35 mouse cellular contexts compared by ENCODE assay signal in the genomic region with DNA sequence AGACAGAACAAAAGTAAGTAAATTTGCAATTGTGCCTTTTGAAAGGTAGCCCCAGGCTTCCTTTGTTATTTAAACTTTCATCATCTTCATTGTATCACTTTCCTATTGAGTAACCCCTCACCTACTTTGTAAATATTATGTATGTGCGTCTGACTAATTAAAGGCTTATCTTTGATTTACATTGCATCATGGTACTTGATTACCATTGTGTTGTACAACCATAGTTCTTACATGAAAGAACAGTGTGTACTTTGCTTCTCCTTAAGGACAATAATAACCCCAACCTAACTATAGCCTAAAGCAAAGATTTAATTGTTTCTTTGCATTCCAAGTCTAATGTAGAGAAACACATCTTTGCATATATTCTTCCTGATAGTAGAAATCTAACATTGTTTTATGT.
"Had no signal": no experiment of that assay in that cellular context is flagged by ENCODE, and none has a peak within 500 bp of the region (broad histone marks: within the 10 kb centered on the region; RNA-seq: fewer than 3 reads in every experiment).

No protein-coding gene starts in this region.

- H3K36me3 ChIP-seq: heart, embryonic 10.5 days; heart, embryonic 12.5 days; hindbrain, embryonic 10.5 days; hindbrain, embryonic 12.5 days; hindbrain, embryonic 13.5 days; hindbrain, embryonic 15.5 days; intestine, embryonic 15.5 days; kidney, embryonic 15.5 days had no signal

- H3K4me1 ChIP-seq: heart, embryonic 10.5 days; heart, embryonic 12.5 days; heart, embryonic 13.5 days; heart, embryonic 15.5 days; hindbrain, embryonic 10.5 days; hindbrain, embryonic 12.5 days; hindbrain, embryonic 13.5 days; hindbrain, embryonic 15.5 days; intestine, embryonic 15.5 days; kidney, embryonic 15.5 days had no signal

- H3K27ac ChIP-seq: heart, embryonic 10.5 days; heart, embryonic 13.5 days; heart, embryonic 15.5 days; hindbrain, embryonic 10.5 days; hindbrain, embryonic 12.5 days; hindbrain, embryonic 13.5 days; hindbrain, embryonic 14.5 days; hindbrain, embryonic 15.5 days; hindbrain, postnatal 0 days; intestine, embryonic 15.5 days; kidney, embryonic 15.5 days; kidney, postnatal 0 days; layer of hippocampus, adult 2 months; left cerebral cortex, adult 2 months had no signal

- H3K27me3 ChIP-seq: heart, embryonic 12.5 days; heart, embryonic 13.5 days; heart, embryonic 15.5 days; hindbrain, embryonic 12.5 days; hindbrain, embryonic 13.5 days; hindbrain, embryonic 15.5 days; intestine, embryonic 15.5 days; kidney, embryonic 15.5 days had no signal

- H3K4me3 ChIP-seq: heart, embryonic 10.5 days; heart, embryonic 12.5 days; heart, embryonic 13.5 days; heart, embryonic 15.5 days; hindbrain, embryonic 10.5 days; hindbrain, embryonic 12.5 days; hindbrain, embryonic 13.5 days; hindbrain, embryonic 15.5 days; intestine, embryonic 15.5 days; kidney, embryonic 15.5 days; layer of hippocampus, adult 2 months; left cerebral cortex, adult 2 months had no signal

- H3K9me3 ChIP-seq: heart, embryonic 10.5 days; heart, embryonic 12.5 days; heart, embryonic 13.5 days; heart, embryonic 15.5 days; hindbrain, embryonic 10.5 days; hindbrain, embryonic 12.5 days; hindbrain, embryonic 13.5 days; hindbrain, embryonic 15.5 days; intestine, embryonic 15.5 days; kidney, embryonic 15.5 days had no signal

- H3K4me2 ChIP-seq: heart, embryonic 12.5 days; heart, embryonic 13.5 days; heart, embryonic 15.5 days; hindbrain, embryonic 12.5 days; hindbrain, embryonic 13.5 days; hindbrain, embryonic 14.5 days; hindbrain, embryonic 15.5 days; intestine, embryonic 15.5 days; kidney, embryonic 15.5 days had no signal

- DNase-seq: heart, postnatal 10 days; heart, postnatal 14 days; heart, postnatal 36 days; heart, postnatal 4 days; kidney, adult 11 months; kidney, adult 18-20 months; kidney, adult 2 months; kidney, adult 8-10 months; kidney, adult 9 months; kidney, postnatal 10 days; kidney, postnatal 14 days; kidney, postnatal 25 days; kidney, postnatal 36 days; kidney, postnatal 4 days; layer of hippocampus, adult 9-11 months; layer of hippocampus, postnatal 36 days had no signal

- ATAC-seq: hindbrain, embryonic 16.5 days; hindbrain, postnatal 0 days; inflammation-experienced regulatory T-cells, adult 6 months; intestine, embryonic 15.5 days; intestine, embryonic 16.5 days; intestine, postnatal 0 days had no signal

- H3K9ac ChIP-seq: heart, embryonic 12.5 days; heart, embryonic 13.5 days; heart, embryonic 15.5 days; hindbrain, embryonic 12.5 days; hindbrain, embryonic 13.5 days; hindbrain, embryonic 14.5 days; hindbrain, embryonic 15.5 days; intestine, embryonic 15.5 days; kidney, embryonic 15.5 days had no signal
